Mouse (Mus musculus) CH12.LX (cell line): ENCODE results near the gene Esrra.

Experiments used
- CTCF ChIP-seq, 2 experiments: IDR thresholded peaks in 1 of 2; conservative IDR thresholded peaks in 1 of 2; 2 replicates each; pipeline ENCODE4 v1.5.1; 2011 to 2012; ENCODE audit warnings: low read depth in 2 of 2, low read length in 2 of 2, improper control_type of control experiment in 1 of 2, inconsistent platforms in 1 of 2, mild to moderate bottlenecking in 1 of 2, moderate library complexity in 1 of 2
- EP300 ChIP-seq: IDR thresholded peaks from 2 replicates; pipeline ENCODE4 v1.6.1; 2011; ENCODE audit warnings: low read length, improper control_type of control experiment
- GABPA ChIP-seq: IDR thresholded peaks from 2 replicates; pipeline ENCODE4 v1.6.1; 2012; ENCODE audit warnings: low read depth, low read length, improper control_type of control experiment, inconsistent platforms; ENCODE audit not compliant: insufficient replicate concordance
- MAZ ChIP-seq: IDR thresholded peaks from 2 replicates; pipeline ENCODE4 v1.6.1; 2012; ENCODE audit warnings: low read depth, mild to moderate bottlenecking, inconsistent platforms, low read length, improper control_type of control experiment, moderate library complexity
- NRF1 ChIP-seq: IDR thresholded peaks from 2 replicates; pipeline ENCODE4 v1.6.1; 2014; ENCODE audit warnings: low read depth, mild to moderate bottlenecking, inconsistent platforms, low read length, improper control_type of control experiment, moderate library complexity
- POLR2A ChIP-seq: IDR thresholded peaks from 2 replicates; pipeline ENCODE4 v1.6.1; 2011; ENCODE audit warnings: low read depth, mild to moderate bottlenecking, improper control_type of control experiment, low read length
- RAD21 ChIP-seq: IDR thresholded peaks from 2 replicates; pipeline ENCODE4 v1.6.1; 2011; ENCODE audit warnings: low read depth, mild to moderate bottlenecking, low read length, improper control_type of control experiment, moderate library complexity
- RCOR1 ChIP-seq: conservative IDR thresholded peaks from 2 replicates; pipeline ENCODE4 v1.6.1; 2012; ENCODE audit warnings: low read depth, mild to moderate bottlenecking, inconsistent platforms, low read length, improper control_type of control experiment
- SMC3 ChIP-seq: IDR thresholded peaks from 2 replicates; pipeline ENCODE4 v1.6.1; 2011; ENCODE audit warnings: low read depth, low read length, improper control_type of control experiment
- TCF12 ChIP-seq: IDR thresholded peaks from 2 replicates; pipeline ENCODE4 v1.6.1; 2014; ENCODE audit warnings: low read depth, mild to moderate bottlenecking, inconsistent platforms, low read length, improper control_type of control experiment
- ZMIZ1 ChIP-seq: IDR thresholded peaks from 2 replicates; pipeline ENCODE4 v1.6.1; 2012; ENCODE audit warnings: low read depth, mild to moderate bottlenecking, inconsistent platforms, low read length, improper control_type of control experiment

DNA sequence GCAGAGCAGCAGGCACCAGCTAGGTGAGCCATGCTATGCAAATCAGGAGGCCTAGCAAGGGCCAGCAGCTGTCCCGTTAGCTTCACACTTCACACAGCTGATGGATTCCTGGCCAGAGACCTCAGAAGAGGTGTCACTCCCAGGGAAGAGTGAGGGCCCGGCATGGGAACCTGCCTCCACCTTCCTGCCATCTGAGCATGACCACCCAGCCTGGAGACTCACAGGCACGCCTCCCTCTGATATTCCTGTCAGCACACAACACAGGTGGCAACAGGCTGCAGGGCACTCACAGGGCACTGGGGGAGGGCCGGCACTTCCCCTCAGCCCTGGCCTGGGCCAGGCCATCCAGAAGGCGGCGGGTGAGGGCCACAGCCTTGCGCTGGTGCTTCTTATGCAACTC lies 33.8 kb upstream of the Esrra start:
- TF ChIP-seq MAZ (no peak), CTCF (conservative IDR thresholded peaks at IDR 0.05 in 1 of 2, IDR thresholded peaks at IDR 0.05 in 1 of 2; ENCODE audit: low read depth in 2 of 2, low read length in 2 of 2) (no peak), ZMIZ1 (no peak), GABPA (no peak), NRF1 (no peak), POLR2A (no peak), RCOR1 (no peak), SMC3 (no peak), RAD21 (no peak), TCF12 (no peak), EP300 (no peak)
